Mouse (Mus musculus) spleen, adult 2 months (tissue): ENCODE results near the gene Cog1. TPM values are rescaled to one million over a fixed set of nuclear protein-coding genes. Genes with fewer than 3 reads are reported as not detected.

ENCODE experiments used
- DNase-seq, 2 experiments: peaks; one replicate each; pipeline versions ENCODE4 v3.0.0 to v3.0.0-alpha.2; 2012 to 2021; ENCODE audit warnings: low spot score in 2 of 2, low read depth in 1 of 2
- H3K27ac ChIP-seq: fragments of 200-500 bp; 2 replicates; pipeline ENCODE4 v1.5.1; 2012; ENCODE audit warnings: low read length, inconsistent platforms; ENCODE audit not compliant: insufficient read depth
- H3K27me3 ChIP-seq: fragments of 200-500 bp; 2 replicates; pipeline ENCODE4 v1.6.1; 2012; ENCODE audit warnings: mild to moderate bottlenecking, moderate library complexity, low read length, inconsistent platforms; ENCODE audit not compliant: control insufficient read depth, insufficient read depth
- H3K36me3 ChIP-seq: fragments of 200-500 bp; 2 replicates; pipeline ENCODE4 v1.6.1; 2012; ENCODE audit warnings: mild to moderate bottlenecking, low read length, inconsistent platforms; ENCODE audit not compliant: control insufficient read depth, insufficient read depth
- H3K4me1 ChIP-seq: fragments of 200-500 bp; 2 replicates; pipeline ENCODE4 v1.6.1; 2011; ENCODE audit warnings: inconsistent platforms; ENCODE audit not compliant: control insufficient read depth, insufficient read depth, insufficient read length
- H3K4me3 ChIP-seq: fragments of 200-500 bp; 2 replicates; pipeline ENCODE4 v1.5.1; 2011; ENCODE audit warnings: mild to moderate bottlenecking, inconsistent platforms; ENCODE audit not compliant: insufficient read depth, insufficient read length; ENCODE audit errors: extremely low read depth
- CTCF ChIP-seq: fragments of 200-500 bp; IDR thresholded peaks from 2 replicates; pipeline ENCODE4 v1.5.1; 2011; ENCODE audit warnings: mild to moderate bottlenecking, inconsistent platforms; ENCODE audit not compliant: insufficient read depth, insufficient read length, insufficient replicate concordance; ENCODE audit errors: extremely low read depth
- POLR2A ChIP-seq: fragments of 200-500 bp; IDR thresholded peaks from 2 replicates; pipeline ENCODE4 v1.6.1; 2011; ENCODE audit warnings: low read depth, low read length, inconsistent platforms
- WGBS: fragments of 180-500 bp; shearing (Covaris S2); methylation state at CpG from one replicate; pipeline ENCODE4 v1.1.7; 2018; 5-methylcytosine and 5-hydroxymethylcytosine counted together
- polyA plus RNA-seq: library from polyadenylated mRNA; depleted of rRNA; stranded (reverse); fragments of >200 nt; gene quantifications from 2 replicates; pipeline ENCODE4 v1.2.3, GENCODE M21; 2012

Cog1 gene
- polyA plus RNA-seq, 1 experiment, result 33.7 TPM

GRCm38 (mm10) chr11:113683627-113683956 is 34.6 kb downstream of the Cog1 start:
- peak overlapping the region; percentile 83 for H3K27ac ChIP-seq
- H3K36me3 ChIP-seq, result peaks cover 8% of the 10 kb centered on the region
- no peak for DNase-seq
- TF ChIP-seq CTCF, result no peak
- no peak for TF ChIP-seq POLR2A
- peaks cover 3% of the 10 kb centered on the region; the same call in 1 of the 2 replicates for H3K4me1 ChIP-seq
- H3K27me3 ChIP-seq, result no peaks in the 10 kb centered on the region
- WGBS, result under 1% methylated on average over 32 of the region's 38 CpGs
- H3K4me3 ChIP-seq, result peak overlapping the region; percentile 83

GRCm38 (mm10) chr11:113683957-113684706 is 35.2 kb downstream of the Cog1 start, which contains the start of the genes Fam104a and D11Wsu47e:
Gene Fam104a, minus strand, starts transcription at chr11:113684155.
Gene D11Wsu47e, plus strand, starts transcription at chr11:113684412.
- H3K4me3 ChIP-seq, result peak within 1 kb of the TSS; percentile 87
- peak; percentile 87 to 95 for DNase-seq
- H3K27me3 ChIP-seq, result no peaks in the 10 kb centered on the region
- TF ChIP-seq POLR2A (peak; percentile 59), CTCF (no peak)
- peaks cover 11% of the 10 kb centered on the region for H3K36me3 ChIP-seq
- WGBS, result under 1% methylated on average over 73 of the region's 73 CpGs
- peaks cover 3% of the 10 kb centered on the region; the same call in 1 of the 2 replicates for H3K4me1 ChIP-seq
- H3K27ac ChIP-seq, result peak within 1 kb of the TSS; percentile 83

GRCm38 (mm10) chr11:113684707-113685426 is 35.9 kb downstream of the Cog1 start:
- Histone ChIP-seq H3K27me3 (no peaks in the 10 kb centered on the region), H3K4me3 (peak overlapping the region; percentile 87), H3K36me3 (peaks cover 11% of the 10 kb centered on the region), H3K27ac (peak overlapping the region; percentile 78), H3K4me1 (peaks cover 3% of the 10 kb centered on the region; the same call in 1 of the 2 replicates)
- TF ChIP-seq CTCF (no peak), POLR2A (no peak)
- 41% methylated on average over 25 of the region's 25 CpGs for WGBS
- DNase-seq, result no peak

DNA sequence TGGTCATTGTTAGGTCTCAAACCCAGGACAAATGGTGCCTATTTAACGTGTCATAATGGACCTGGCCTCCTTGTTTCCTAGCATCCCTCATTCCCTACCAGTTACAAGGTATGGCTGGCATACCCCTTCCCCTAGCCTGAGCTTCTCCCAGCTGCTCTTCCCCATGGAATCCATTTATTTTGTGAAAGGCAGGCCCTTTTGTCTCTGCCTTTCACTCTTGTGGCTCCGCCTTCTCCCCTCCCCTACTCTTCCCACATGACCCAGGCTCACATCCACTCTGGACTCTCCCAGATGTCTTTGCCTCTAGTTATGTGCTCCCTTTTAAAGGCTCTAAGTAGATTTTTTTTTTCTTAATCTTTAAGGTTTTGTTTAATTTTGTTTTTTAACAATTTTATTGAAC is 38.1 kb downstream of the Cog1 start:
- 87% methylated on average over 2 of the region's 2 CpGs for WGBS
- TF ChIP-seq POLR2A, result no peak
- no peak for TF ChIP-seq CTCF
- H3K4me3 ChIP-seq, result no peak overlapping the region
- peaks cover 11% of the 10 kb centered on the region for H3K36me3 ChIP-seq
- H3K4me1 ChIP-seq, result peaks cover 8% of the 10 kb centered on the region; the same call in 1 of the 2 replicates
- H3K27ac ChIP-seq, result no peak overlapping the region
- no peaks in the 10 kb centered on the region for H3K27me3 ChIP-seq
- no peak for DNase-seq

DNA sequence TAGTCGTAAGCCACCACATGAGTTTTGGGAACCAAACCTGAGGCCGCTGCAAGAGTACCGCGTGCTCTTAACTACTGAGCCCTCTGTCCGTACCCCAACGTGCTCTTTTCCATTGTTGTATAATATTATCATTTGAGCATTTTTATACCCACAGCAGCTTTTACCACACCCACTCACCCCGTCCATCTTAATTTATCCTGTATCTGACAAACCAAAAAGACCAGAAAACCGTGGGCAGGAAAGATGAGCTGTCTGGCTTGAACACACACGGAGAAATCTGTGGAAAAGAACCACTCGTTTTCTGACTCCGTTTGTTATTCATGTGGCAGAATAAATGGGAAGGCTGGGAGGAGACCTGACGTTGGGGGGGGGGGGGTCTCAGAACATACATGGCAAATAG is 41.5 kb downstream of the Cog1 start:
- peaks cover 6% of the 10 kb centered on the region; the same call in 1 of the 2 replicates for H3K4me1 ChIP-seq
- 91% methylated on average over 12 of the region's 12 CpGs for WGBS
- no peak overlapping the region for H3K27ac ChIP-seq
- H3K36me3 ChIP-seq, result peaks cover 22% of the 10 kb centered on the region
- DNase-seq, result no peak
- no peaks in the 10 kb centered on the region for H3K27me3 ChIP-seq
- TF ChIP-seq POLR2A (no peak), CTCF (no peak)
- no peak overlapping the region for H3K4me3 ChIP-seq

- H3K36me3 ChIP-seq, result peaks cover 22% of the 10 kb centered on the region
- 84% methylated on average over 5 of the region's 5 CpGs for WGBS
- peak overlapping the region; percentile 39; the same call in 1 of the 2 replicates for H3K27ac ChIP-seq
- no peaks in the 10 kb centered on the region for H3K27me3 ChIP-seq
- no peak overlapping the region for H3K4me3 ChIP-seq
- TF ChIP-seq POLR2A (no peak), CTCF (no peak)
- no peak for DNase-seq
- H3K4me1 ChIP-seq, result peaks cover 6% of the 10 kb centered on the region; the same call in 1 of the 2 replicates
These were observed 42.3 kb downstream of the Cog1 start for GRCm38 (mm10) chr11:113691318-113691717.

DNA sequence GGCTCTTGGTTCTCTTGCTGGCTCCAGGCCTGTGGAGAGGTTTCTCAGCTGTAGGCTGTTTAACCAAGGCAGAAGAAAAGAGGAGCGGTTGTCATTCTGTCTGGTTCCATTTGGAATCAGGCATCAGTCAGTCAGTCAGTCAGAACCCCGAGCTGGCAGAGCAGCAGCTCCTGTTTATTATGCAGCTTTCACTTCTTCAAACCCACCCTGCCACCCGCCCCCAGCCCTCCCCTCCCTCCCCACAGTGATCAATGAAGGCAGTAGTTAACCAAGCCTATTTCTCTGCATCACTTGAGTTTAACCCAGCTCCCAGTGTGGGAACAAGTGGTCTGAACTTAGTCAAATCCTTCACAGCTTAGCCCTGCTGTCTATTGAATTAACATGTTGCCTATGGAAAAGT is 42.9 kb downstream of the Cog1 start:
- Histone ChIP-seq H3K4me3 (no peak overlapping the region), H3K4me1 (peaks cover 6% of the 10 kb centered on the region; the same call in 1 of the 2 replicates), H3K27me3 (no peaks in the 10 kb centered on the region), H3K27ac (peak overlapping the region; percentile 39; the same call in 1 of the 2 replicates), H3K36me3 (peaks cover 22% of the 10 kb centered on the region)
- no peak for DNase-seq
- 43% methylated on average over 3 of the region's 3 CpGs for WGBS
- TF ChIP-seq CTCF (no peak), POLR2A (no peak)
